Mouse (Mus musculus): ENCODE measurements around the gene Wdr59. TPM values are rescaled to one million over a fixed set of nuclear protein-coding genes. Genes with fewer than 3 reads are reported as not detected.

Gene Wdr59
- total and polyA plus RNA-seq, 2 experiments = 4.8 to 5.3 TPM

DNA sequence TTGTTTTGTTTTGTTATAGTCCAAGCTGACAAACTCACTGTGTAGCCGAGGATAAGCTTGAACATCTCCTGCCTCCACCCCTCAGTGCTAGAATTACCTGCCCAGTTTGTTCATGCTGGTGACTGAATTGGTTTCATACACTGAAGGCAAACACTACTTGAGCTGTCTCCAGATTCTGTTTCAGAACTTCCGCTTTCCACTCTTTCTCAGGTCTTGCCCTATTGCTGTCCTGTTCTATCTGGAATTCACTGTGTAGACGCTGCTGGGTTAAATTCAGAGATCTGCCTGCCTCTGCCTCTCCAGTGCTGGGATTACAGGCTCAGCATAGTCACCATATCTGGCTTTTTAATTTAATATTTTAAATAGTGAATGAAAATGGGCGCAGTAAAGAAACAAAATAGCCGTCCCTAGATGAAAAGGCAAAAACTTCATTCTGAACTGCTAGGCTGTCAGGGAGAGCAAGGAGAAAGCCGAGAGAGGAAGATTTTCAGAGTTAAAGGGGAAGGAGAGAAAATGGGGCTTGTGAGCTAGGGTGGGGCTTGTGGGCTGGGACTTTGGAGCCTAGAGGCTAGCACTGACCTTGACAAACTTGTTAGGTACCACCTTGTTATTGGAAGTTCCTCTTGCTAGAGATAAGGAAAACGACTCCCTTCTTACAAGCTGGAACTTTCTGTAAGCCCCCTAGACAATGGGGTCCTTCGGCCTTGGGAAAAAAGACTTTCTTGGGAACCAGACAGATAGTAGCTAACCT lies 23.7 kb upstream of the Wdr59 start:
- Histone ChIP-seq H3K9ac (ENCODE audit: low read depth, low read length) (no peak overlapping the region), H3K4me3 (ENCODE audit: insufficient read depth, low read depth, low read length) (no peak overlapping the region), H3K27me3 (ENCODE audit: control insufficient read depth, insufficient read depth, low read length) (no peaks in the 10 kb centered on the region), H3K79me2 (ENCODE audit: control insufficient read depth, insufficient read depth, low read length) (peaks cover 43% of the 10 kb centered on the region), H3K36me3 (ENCODE audit: control insufficient read depth, insufficient read depth, low read length) (peaks cover 6% of the 10 kb centered on the region; the same call in 1 of the 2 replicates), H3K27ac (replicated peaks; ENCODE audit: insufficient read depth, low read depth, low read length) (no peak overlapping the region), H3K4me1 (ENCODE audit: control insufficient read depth, insufficient read depth, low read length) (peaks cover 3% of the 10 kb centered on the region; the same call in 1 of the 2 replicates)
- DNase-seq (ENCODE audit: extremely low read depth, low read depth, low spot score) = no peak
- WGBS = 78% methylated on average over 8 of the region's 8 CpGs
- no peak for TF ChIP-seq POLR2A (IDR thresholded peaks at IDR 0.05; ENCODE audit: extremely low read depth, insufficient read depth, low read length)
- TF ChIP-seq CTCF (IDR thresholded peaks at IDR 0.05; ENCODE audit: low read depth, low read length) = no peak

DNA sequence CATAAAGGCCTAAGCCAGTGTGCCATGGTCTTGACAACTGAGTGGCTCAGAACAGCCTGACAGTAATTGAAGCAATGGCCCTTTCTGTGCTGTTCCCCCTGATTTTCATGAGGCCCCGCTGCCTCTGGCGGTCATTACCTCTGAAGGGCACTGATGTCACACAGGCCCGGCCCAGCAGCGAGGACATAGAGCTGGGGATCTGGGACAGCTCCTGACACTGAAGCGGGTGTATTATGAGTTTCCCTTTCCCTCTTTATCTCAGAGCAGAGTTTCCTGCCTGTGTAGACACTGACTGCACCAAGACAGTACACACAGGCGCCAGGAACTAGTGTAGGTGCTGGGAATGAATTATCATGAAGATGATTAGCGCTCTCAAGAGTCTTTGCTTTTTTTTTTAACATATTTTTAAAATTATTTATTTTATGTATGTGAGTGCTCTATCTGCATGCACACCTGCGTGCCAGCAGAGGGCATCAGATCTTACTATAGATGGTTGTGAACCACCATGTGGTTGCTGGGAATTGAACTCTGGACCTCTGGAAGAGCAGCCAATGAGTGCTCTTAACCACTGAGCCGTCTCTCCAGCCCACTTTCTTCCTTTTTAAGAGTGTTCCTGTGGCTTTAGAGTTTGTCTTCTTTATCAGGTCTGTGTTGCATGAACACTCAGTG lies 22.0 kb upstream of the Wdr59 start:
- Histone ChIP-seq H3K9ac (ENCODE audit: low read depth, low read length) (no peak overlapping the region), H3K4me3 (ENCODE audit: insufficient read depth, low read depth, low read length) (no peak overlapping the region), H3K27me3 (ENCODE audit: control insufficient read depth, insufficient read depth, low read length) (no peaks in the 10 kb centered on the region), H3K4me1 (ENCODE audit: control insufficient read depth, insufficient read depth, low read length) (peaks cover 11% of the 10 kb centered on the region), H3K79me2 (ENCODE audit: control insufficient read depth, insufficient read depth, low read length) (peaks cover 46% of the 10 kb centered on the region), H3K27ac (replicated peaks; ENCODE audit: insufficient read depth, low read depth, low read length) (0 out of 2 replicates have a peak overlapping the region, but pooled peaks have one; percentile 22), H3K36me3 (ENCODE audit: control insufficient read depth, insufficient read depth, low read length) (peaks cover 8% of the 10 kb centered on the region; the same call in 1 of the 2 replicates)
- WGBS = 88% methylated on average over 9 of the region's 9 CpGs
- no peak for DNase-seq (ENCODE audit: extremely low read depth, low read depth, low spot score)
- no peak for TF ChIP-seq CTCF (IDR thresholded peaks at IDR 0.05; ENCODE audit: low read depth, low read length)

DNA sequence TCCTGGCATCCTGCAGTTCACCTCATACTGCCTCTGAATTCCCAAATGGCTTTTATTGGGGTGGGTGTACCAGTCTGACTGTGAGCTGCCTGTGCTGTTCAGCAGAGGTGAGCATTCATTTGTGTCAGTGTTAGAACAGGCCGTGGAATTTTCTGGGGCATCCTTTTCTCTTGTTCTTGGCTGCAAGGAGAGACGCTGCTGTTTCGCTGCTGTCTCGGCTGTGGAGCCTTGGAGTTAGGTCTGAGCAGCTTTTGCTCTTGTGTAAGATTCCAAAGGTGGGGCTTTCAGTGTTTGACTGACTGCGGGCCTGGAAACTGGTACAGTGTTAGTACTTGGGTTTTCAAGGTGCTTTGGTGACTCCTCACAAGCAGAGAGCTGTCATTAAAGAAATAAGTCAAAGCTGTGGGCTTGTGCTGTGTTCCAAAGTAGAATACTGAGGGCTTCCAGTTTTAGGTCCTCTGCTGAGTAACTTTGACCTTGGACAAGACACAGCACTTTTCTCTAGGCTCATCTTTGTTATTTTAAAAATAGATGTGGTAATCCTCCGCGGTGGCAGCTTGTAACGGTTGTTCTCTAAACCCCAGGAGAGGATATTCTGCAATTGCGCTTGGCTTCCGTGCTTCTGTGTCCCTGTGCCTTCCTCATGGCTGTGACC lies 17.7 kb upstream of the Wdr59 start:
- H3K79me2 ChIP-seq (ENCODE audit: control insufficient read depth, insufficient read depth, low read length) = peaks cover 42% of the 10 kb centered on the region
- H3K27ac ChIP-seq (replicated peaks; ENCODE audit: insufficient read depth, low read depth, low read length) = peak overlapping the region; percentile 70
- DNase-seq (ENCODE audit: extremely low read depth, low read depth, low spot score) = peak; percentile 65
- peak overlapping the region; percentile 10; the same call in 1 of the 2 replicates for H3K9ac ChIP-seq (ENCODE audit: low read depth, low read length)
- WGBS = 10% methylated on average over 10 of the region's 10 CpGs
- peaks cover 17% of the 10 kb centered on the region for H3K4me1 ChIP-seq (ENCODE audit: control insufficient read depth, insufficient read depth, low read length)
- H3K36me3 ChIP-seq (ENCODE audit: control insufficient read depth, insufficient read depth, low read length) = peaks cover 5% of the 10 kb centered on the region; the same call in 1 of the 2 replicates
- H3K4me3 ChIP-seq (ENCODE audit: insufficient read depth, low read depth, low read length) = peak overlapping the region; percentile 14; the same call in 1 of the 2 replicates
- TF ChIP-seq CTCF (IDR thresholded peaks at IDR 0.05; ENCODE audit: low read depth, low read length) (no peak), POLR2A (IDR thresholded peaks at IDR 0.05; ENCODE audit: extremely low read depth, insufficient read depth, low read length) (no peak)
- no peaks in the 10 kb centered on the region for H3K27me3 ChIP-seq (ENCODE audit: control insufficient read depth, insufficient read depth, low read length)

DNA sequence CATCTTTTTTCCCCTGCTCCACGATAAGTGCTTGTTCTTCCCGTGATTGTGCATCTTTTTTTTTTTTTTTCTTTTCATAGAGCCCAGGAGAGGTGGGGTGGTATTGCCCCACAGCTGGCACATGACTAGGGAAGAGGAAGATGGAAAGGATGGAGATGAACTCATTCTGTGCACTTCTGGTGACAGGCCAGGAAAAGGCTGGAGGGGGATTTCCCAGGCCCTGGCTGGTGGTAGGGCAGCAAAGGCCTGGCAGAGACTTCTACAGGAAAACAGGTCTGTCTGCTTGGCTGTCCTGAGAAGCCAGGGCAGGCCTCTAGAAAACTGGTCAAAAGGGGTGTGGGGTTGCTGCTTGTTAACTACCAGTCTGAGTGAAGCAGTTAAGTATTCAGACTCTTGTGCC lies 16.3 kb upstream of the Wdr59 start:
- Histone ChIP-seq H3K36me3 (ENCODE audit: control insufficient read depth, insufficient read depth, low read length) (peaks cover 5% of the 10 kb centered on the region; the same call in 1 of the 2 replicates), H3K79me2 (ENCODE audit: control insufficient read depth, insufficient read depth, low read length) (peaks cover 32% of the 10 kb centered on the region), H3K27ac (replicated peaks; ENCODE audit: insufficient read depth, low read depth, low read length) (no peak overlapping the region; the same call in 1 of the 2 replicates), H3K4me3 (ENCODE audit: insufficient read depth, low read depth, low read length) (peak overlapping the region; percentile 67; the same call in 1 of the 2 replicates), H3K4me1 (ENCODE audit: control insufficient read depth, insufficient read depth, low read length) (peaks cover 19% of the 10 kb centered on the region), H3K9ac (ENCODE audit: low read depth, low read length) (no peak overlapping the region), H3K27me3 (ENCODE audit: control insufficient read depth, insufficient read depth, low read length) (no peaks in the 10 kb centered on the region)
- TF ChIP-seq POLR2A (IDR thresholded peaks at IDR 0.05; ENCODE audit: extremely low read depth, insufficient read depth, low read length) = no peak
- TF ChIP-seq CTCF (IDR thresholded peaks at IDR 0.05; ENCODE audit: low read depth, low read length) = no peak
- DNase-seq (ENCODE audit: extremely low read depth, low read depth, low spot score) = no peak
- WGBS = 12% methylated on average over 2 of the region's 2 CpGs

DNA sequence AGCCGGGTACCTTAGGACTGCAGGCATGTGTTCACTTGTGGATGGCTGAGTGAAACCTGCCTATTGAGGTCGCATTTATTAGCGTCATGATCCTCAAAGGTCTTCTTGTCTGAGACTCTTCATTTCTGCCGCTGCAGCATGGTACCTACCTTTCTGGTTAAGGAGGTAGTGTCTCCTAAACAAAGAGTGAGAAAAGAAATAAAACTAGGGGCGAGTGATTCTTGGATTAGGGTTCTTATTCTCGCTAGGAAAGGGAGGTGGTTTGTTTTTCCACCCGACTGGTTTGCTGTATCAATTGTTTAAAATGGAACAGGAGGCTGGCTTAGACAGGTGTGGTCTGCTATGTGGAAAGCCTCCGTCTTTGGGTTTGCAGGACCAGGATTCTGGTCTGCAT lies 15.9 kb upstream of the Wdr59 start:
- Histone ChIP-seq H3K9ac (ENCODE audit: low read depth, low read length) (peak overlapping the region; percentile 99), H3K36me3 (ENCODE audit: control insufficient read depth, insufficient read depth, low read length) (peaks cover 5% of the 10 kb centered on the region; the same call in 1 of the 2 replicates), H3K4me3 (ENCODE audit: insufficient read depth, low read depth, low read length) (peak overlapping the region; percentile 67), H3K27ac (replicated peaks; ENCODE audit: insufficient read depth, low read depth, low read length) (no peak overlapping the region; the same call in 1 of the 2 replicates), H3K4me1 (ENCODE audit: control insufficient read depth, insufficient read depth, low read length) (peaks cover 19% of the 10 kb centered on the region), H3K27me3 (ENCODE audit: control insufficient read depth, insufficient read depth, low read length) (no peaks in the 10 kb centered on the region), H3K79me2 (ENCODE audit: control insufficient read depth, insufficient read depth, low read length) (peaks cover 30% of the 10 kb centered on the region)
- no peak for TF ChIP-seq CTCF (IDR thresholded peaks at IDR 0.05; ENCODE audit: low read depth, low read length)
- no peak for TF ChIP-seq POLR2A (IDR thresholded peaks at IDR 0.05; ENCODE audit: extremely low read depth, insufficient read depth, low read length)
- WGBS = 45% methylated on average over 8 of the region's 8 CpGs
- no peak for DNase-seq (ENCODE audit: extremely low read depth, low read depth, low spot score)

All from liver, adult 2 months (tissue).